Mouse (Mus musculus) small intestine, adult 2 months (tissue): ENCODE data around the gene Gm7029. TPM values are rescaled to one million over a fixed set of nuclear protein-coding genes. Genes with fewer than 3 reads are reported as not detected.
"Not testable (repeated sequence)": the region's sequence is repeated elsewhere in the genome, so short reads cannot be mapped to it uniquely, and the experiment has no call there.

Experiments used
- H3K27ac ChIP-seq: fragments of 200-500 bp; 2 replicates; pipeline ENCODE4 v1.5.1; 2012; ENCODE audit warnings: low read depth, low read length, control low read depth, inconsistent platforms; ENCODE audit not compliant: insufficient read depth
- H3K27me3 ChIP-seq: fragments of 200-500 bp; 2 replicates; pipeline ENCODE4 v1.6.1; 2012; ENCODE audit warnings: mild to moderate bottlenecking, moderate library complexity, low read length, inconsistent platforms; ENCODE audit not compliant: control insufficient read depth, insufficient read depth
- H3K36me3 ChIP-seq: fragments of 200-500 bp; 2 replicates; pipeline ENCODE4 v1.6.1; 2012; ENCODE audit warnings: mild to moderate bottlenecking, low read length, control low read depth, inconsistent platforms; ENCODE audit not compliant: control insufficient read depth, insufficient read depth
- H3K4me1 ChIP-seq: fragments of 200-500 bp; 2 replicates; pipeline ENCODE4 v1.6.1; 2012; ENCODE audit warnings: low read length, inconsistent platforms, mixed read lengths; ENCODE audit not compliant: control insufficient read depth, insufficient read depth, insufficient read length
- H3K4me3 ChIP-seq: fragments of 200-500 bp; 2 replicates; pipeline ENCODE4 v1.5.1; 2012; ENCODE audit warnings: low read depth, mild to moderate bottlenecking, control low read depth, inconsistent platforms, low read length, moderate library complexity
- CTCF ChIP-seq: fragments of 200-500 bp; IDR thresholded peaks from 2 replicates; pipeline ENCODE4 v1.5.1; 2012; ENCODE audit warnings: low read depth, mild to moderate bottlenecking, control low read depth, inconsistent platforms, low read length, moderate library complexity, mixed read lengths; ENCODE audit not compliant: insufficient replicate concordance, insufficient read length; ENCODE audit errors: extremely low read depth
- POLR2A ChIP-seq: fragments of 200-500 bp; IDR thresholded peaks from 2 replicates; pipeline ENCODE4 v1.6.1; 2012; ENCODE audit warnings: low read depth, mild to moderate bottlenecking, control low read depth, inconsistent platforms, low read length, moderate library complexity
- WGBS: fragments of 180-500 bp; shearing (Covaris S2); methylation state at CpG from one replicate; pipeline ENCODE4 v1.1.7; 2018; 5-methylcytosine and 5-hydroxymethylcytosine counted together
- polyA plus RNA-seq: library from polyadenylated mRNA; depleted of rRNA; stranded (reverse); fragments of >200 nt; gene quantifications from 2 replicates; pipeline ENCODE4 v1.2.3, GENCODE M21; 2012

Gene Gm7029
- polyA plus RNA-seq, 1 experiment: not detected

GRCm38 (mm10) chr17:33888230-33888629, 14.6 kb downstream of the Gm7029 start:
- not testable (repeated sequence) for H3K27me3 ChIP-seq, H3K27ac ChIP-seq, H3K36me3 ChIP-seq, H3K4me1 ChIP-seq, H3K4me3 ChIP-seq

GRCm38 (mm10) chr17:33889941-33890532, 16.4 kb downstream of the Gm7029 start:
- H3K27me3 ChIP-seq, H3K4me1 ChIP-seq, H3K36me3 ChIP-seq, H3K27ac ChIP-seq: not testable (repeated sequence)
- H3K4me3 ChIP-seq: peak overlapping the region; percentile 67
- WGBS: under 1% methylated on average over 44 of the region's 44 CpGs

- H3K4me1 ChIP-seq: no peaks in the 10 kb centered on the region; the same call in 1 of the 2 replicates
- no peaks in the 10 kb centered on the region for H3K36me3 ChIP-seq
- no peak within 1 kb of the TSS for H3K27ac ChIP-seq
- peak within 1 kb of the TSS; percentile 67 for H3K4me3 ChIP-seq
- WGBS: under 1% methylated on average over 49 of the region's 49 CpGs
- TF ChIP-seq POLR2A (0 out of 2 replicates have a peak, but pooled peaks have one; percentile 9), CTCF (peak; percentile 99)
- no peaks in the 10 kb centered on the region for H3K27me3 ChIP-seq
Observed at GRCm38 (mm10) chr17:33890533-33891059, 17.0 kb downstream of the Gm7029 start, which contains the start of gene Kifc1. Kifc1 (minus strand) TSS chr17:33890661.

- no peaks in the 10 kb centered on the region for H3K27me3 ChIP-seq
- WGBS: 55% methylated on average over 2 of the region's 2 CpGs
- H3K36me3 ChIP-seq: no peaks in the 10 kb centered on the region
- TF ChIP-seq CTCF (no peak), POLR2A (no peak)
- no peak overlapping the region for H3K4me3 ChIP-seq
- no peaks in the 10 kb centered on the region; the same call in 1 of the 2 replicates for H3K4me1 ChIP-seq
- no peak overlapping the region for H3K27ac ChIP-seq
Observed at GRCm38 (mm10) chr17:33891357-33891756, 17.7 kb downstream of the Gm7029 start.

GRCm38 (mm10) chr17:33891892-33892291, 18.3 kb downstream of the Gm7029 start:
- not testable (repeated sequence) for H3K27ac ChIP-seq, H3K36me3 ChIP-seq, H3K4me3 ChIP-seq, H3K4me1 ChIP-seq, H3K27me3 ChIP-seq
- 55% methylated on average over 6 of the region's 6 CpGs for WGBS
- TF ChIP-seq CTCF: peak; percentile 7; the same call in 1 of the 2 replicates

- Histone ChIP-seq H3K4me3 (no peak overlapping the region), H3K4me1 (no peaks in the 10 kb centered on the region; the same call in 1 of the 2 replicates), H3K27ac (no peak overlapping the region), H3K36me3 (no peaks in the 10 kb centered on the region), H3K27me3 (no peaks in the 10 kb centered on the region)
- TF ChIP-seq POLR2A: no peak
- no peak for TF ChIP-seq CTCF
- WGBS: 34% methylated on average over 7 of the region's 7 CpGs
Observed at GRCm38 (mm10) chr17:33892429-33892828, 18.8 kb downstream of the Gm7029 start.

- not testable (repeated sequence) for H3K4me3 ChIP-seq, H3K27ac ChIP-seq, H3K36me3 ChIP-seq, H3K27me3 ChIP-seq, H3K4me1 ChIP-seq
- 64% methylated on average over 4 of the region's 4 CpGs for WGBS
Observed at GRCm38 (mm10) chr17:33893011-33893410, 19.4 kb downstream of the Gm7029 start.
